Mouse (Mus musculus) left cerebral cortex, adult 11 months (tissue): ENCODE data around the gene Dvl3.
"Not testable (repeated sequence)": the region's sequence is repeated elsewhere in the genome, so short reads cannot be mapped to it uniquely, and the experiment has no call there.

Source experiments
- DNase-seq: peaks from one replicate; pipeline ENCODE4 v3.0.0; 2022; ENCODE audit warnings: low spot score

The Dvl3 gene

DNA sequence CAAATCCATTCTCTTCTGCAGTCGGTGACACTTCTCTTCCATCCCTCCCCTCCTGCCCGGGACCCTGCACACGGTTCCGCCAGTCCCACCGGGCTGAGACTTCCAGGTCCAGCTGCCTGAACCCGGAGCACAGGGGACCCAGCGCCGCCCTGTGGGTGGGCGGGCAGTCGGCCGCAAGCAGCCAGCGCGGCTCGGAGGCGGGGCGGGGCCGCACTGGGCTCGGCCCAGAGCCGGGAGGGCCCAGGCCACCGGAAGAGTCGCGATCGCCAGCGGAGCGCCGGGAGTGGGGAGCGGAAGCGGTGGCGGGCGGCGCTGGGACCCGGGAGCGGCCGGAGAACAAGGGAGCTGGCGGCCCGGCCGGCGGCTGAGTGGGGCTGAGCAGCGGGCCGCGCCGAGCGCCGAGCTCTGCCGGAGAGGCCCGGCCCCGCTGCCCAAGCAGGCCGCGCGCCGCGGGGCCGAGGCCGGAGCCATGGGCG, at the start of gene Dvl3:
TSS of gene Dvl3 (plus strand) at position 257 of the 476 bp plus-strand sequence.
- DNase-seq, result peak; percentile 80

DNA sequence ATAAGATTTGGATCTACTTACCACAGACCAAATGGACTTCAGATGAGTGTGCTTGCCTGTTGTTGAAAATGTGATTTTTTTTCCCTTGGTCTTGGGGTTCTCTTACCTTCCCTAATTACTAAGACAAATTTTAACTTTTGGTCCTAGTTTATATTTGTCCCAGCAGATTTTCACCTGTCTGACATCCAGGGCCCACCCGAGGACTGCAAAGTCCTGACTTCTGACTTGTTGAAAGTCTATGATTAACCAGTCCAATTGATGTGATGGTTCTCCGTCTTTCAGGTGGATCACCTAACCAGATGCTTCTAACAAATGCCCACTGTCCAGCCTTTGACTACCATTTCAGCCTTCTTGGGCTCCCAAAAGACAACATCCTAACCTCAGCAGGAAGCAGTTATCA, 45.8 kb upstream of the Dvl3 start:
- DNase-seq, result no peak

DNA sequence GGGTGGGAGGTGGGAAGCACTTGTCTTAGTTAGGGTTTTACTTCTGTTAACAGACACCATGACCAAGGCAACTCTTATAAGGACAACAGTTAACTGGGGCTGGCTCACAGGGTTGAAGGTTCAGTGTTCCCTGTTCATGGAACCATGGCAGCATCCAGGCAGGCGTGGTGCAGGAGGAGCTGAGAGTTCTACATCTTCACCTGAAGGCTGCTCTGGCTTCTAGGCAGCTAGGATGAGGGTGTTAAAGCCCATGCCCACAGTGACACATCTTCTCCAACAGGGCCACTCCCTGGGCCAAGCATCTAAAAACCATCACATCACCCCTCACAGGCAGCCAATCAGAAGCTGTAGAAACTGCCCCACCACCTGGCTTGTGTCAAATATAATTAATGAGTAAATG, 45.1 kb upstream of the Dvl3 start:
- DNase-seq, result no peak

GRCm38 (mm10) chr16:20473748-20474147, 43.0 kb upstream of the Dvl3 start:
- DNase-seq, result no peak

DNA sequence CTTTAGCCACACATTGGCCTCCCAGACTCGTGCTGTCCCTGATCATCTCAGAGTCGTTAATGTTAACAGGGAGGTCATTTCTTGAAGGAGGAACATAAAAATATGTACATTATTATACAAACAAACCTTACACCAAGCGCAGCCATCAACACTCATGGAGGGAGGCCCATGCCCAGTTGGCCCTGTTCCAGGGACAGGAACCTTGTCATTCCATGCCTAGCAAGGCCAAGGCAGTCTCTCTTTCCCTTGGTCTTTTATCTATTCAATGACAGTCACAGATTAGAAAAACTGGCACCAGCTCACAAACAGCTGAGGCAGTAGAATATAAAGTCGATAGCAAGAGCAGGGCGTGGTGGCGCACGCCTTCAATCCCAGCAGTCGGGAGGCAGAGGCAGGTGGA, 42.6 kb upstream of the Dvl3 start:
- DNase-seq, result no peak

GRCm38 (mm10) chr16:20474786-20475185, 42.0 kb upstream of the Dvl3 start:
- DNase-seq, result no peak

- DNase-seq, result no peak
These were observed 41.4 kb upstream of the Dvl3 start for GRCm38 (mm10) chr16:20475335-20475734.

GRCm38 (mm10) chr16:20476857-20477256, 39.9 kb upstream of the Dvl3 start:
- no peak for DNase-seq

GRCm38 (mm10) chr16:20477270-20477669, 39.5 kb upstream of the Dvl3 start:
- DNase-seq, result no peak

DNA sequence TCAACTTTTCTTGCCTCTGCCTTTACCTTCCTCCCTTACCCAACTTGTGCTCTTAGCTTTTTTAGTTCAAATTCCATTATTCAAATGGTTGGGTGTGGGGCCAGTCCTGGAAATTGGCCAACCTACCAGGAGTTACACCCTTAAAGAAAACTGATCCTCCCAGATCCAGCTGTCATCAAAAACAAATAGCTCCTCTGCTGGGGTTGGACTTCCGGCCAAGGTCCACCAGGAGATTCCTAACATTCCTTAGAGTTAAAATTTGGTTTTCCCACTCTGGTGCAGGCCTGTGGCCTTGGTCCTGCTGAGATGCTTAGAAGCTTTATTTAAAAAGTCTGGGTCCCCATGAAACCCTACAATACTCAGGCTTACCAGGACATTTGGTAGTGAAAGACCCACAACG, 38.3 kb upstream of the Dvl3 start:
- DNase-seq, result no peak

DNA sequence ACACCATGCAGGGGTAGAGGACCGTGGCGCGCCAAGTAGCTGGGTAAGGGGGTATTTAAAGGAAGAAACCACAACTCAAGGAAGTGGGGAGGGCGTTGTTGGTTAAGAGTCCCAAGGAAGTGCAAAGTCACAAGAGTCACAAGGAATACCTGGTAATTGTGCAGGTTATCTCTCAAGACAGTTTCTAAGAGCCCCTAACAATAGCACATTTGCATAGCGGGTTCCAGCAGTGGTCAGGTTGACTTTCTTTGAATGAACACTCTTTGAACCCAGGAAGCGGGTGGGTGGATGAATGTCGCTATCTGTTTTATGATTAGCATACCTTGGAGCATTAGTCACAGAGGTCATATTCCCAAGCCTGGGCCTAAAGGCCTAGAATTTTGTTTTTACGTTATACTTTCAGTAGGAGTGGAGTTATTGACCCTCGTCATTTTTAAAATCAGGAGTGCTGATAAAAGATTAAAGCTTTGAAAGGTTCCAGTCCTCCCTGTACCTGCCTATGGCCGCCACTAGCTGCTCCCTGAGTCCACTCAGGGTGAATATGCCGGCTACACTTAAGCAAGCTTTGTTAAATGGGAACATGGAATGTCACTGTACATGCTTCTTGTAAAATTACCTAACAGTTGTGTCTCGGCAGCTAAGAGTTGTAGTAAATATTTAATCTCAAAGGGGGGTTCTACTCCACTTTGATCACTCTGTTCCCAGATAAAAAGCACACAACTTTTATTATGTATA, 37.6 kb upstream of the Dvl3 start:
- not testable (repeated sequence) for DNase-seq

- DNase-seq, result no peak
These were observed 36.7 kb upstream of the Dvl3 start for GRCm38 (mm10) chr16:20480115-20480514.

DNA sequence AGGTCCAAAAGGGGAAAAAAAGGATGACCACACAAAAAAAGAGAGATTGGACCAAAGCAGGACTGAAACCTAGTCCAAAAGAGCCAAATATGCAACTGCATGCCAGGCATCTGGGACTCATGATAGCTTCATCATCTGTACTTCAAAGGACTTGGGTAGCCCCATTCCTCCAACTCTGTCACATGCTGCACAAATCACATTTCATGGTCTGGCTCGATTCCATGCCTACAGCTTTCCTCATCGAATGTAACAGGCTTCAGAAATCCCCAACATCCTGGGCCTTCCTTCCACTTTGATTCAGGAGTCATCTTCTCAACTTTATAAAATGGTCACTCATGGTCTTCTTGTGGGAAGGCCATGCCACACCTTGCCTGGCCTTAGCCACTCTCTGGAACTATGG, 35.0 kb upstream of the Dvl3 start:
- no peak for DNase-seq

GRCm38 (mm10) chr16:20483716-20484115, 33.1 kb upstream of the Dvl3 start:
- not testable (repeated sequence) for DNase-seq

DNA sequence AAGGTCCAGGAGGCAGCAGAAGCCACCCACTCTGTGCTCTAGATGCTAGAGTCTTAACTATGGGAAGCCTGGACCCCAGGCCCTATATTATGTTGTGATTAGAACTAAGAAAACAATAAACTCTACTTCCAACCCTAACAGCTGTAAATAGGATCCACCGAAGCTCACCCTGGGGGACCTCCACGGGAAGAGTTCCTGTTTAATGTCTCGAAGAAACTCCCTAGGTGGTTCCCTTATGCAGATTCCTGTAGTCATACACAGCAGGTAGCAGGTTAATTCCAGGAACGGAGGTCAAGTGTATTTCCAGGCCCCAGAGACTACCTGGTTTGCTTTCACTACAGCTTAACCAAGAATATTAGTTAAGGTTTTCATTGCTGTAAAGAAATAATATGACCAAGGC, 31.7 kb upstream of the Dvl3 start:
- no peak for DNase-seq

GRCm38 (mm10) chr16:20486048-20486447, 30.7 kb upstream of the Dvl3 start:
- DNase-seq, result no peak

- DNase-seq, result no peak
These were observed 28.6 kb upstream of the Dvl3 start for GRCm38 (mm10) chr16:20488151-20488550.

DNA sequence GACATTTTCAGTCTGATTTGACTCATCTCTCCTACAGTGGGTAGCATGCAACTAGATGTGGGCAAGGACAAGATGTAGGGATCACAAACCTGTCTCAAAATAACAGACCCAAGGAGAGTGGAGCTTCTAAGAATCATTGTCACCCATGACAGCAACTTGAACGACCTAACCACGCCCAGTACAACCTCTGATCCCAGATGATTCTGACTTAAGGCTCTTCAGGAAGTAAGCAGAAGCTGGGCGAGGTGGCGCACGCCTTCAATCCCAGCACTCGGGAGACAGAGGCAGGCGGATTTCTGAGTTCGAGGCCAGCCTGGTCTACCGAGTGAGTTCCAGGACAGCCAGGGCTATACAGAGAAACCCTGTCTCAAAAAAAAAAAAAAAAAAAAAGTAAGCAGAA, 28.0 kb upstream of the Dvl3 start:
- DNase-seq, result not testable (repeated sequence)

- no peak for DNase-seq
These were observed 27.5 kb upstream of the Dvl3 start for GRCm38 (mm10) chr16:20489233-20489632.

GRCm38 (mm10) chr16:20490581-20490980, 26.2 kb upstream of the Dvl3 start:
- DNase-seq, result no peak

DNA sequence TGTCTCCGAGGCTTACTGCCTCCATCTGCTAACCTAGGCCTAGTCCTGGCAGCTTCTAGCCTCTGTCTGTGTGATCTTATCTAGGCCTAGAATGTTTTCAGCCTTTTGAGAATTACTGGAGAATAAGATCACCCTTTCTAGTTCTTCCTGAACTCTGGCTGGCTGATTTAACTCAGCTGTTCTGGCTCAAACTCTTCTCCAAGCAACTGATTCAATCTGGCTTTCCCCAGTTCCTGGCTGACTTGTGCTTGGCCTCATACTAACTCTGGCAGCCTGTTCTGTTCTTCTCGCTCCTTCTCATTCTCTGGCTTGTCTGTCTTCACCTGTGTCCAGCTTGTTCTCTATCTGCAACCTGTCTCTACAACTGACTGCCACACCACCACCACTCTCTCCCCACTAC, 25.5 kb upstream of the Dvl3 start:
- no peak for DNase-seq

DNA sequence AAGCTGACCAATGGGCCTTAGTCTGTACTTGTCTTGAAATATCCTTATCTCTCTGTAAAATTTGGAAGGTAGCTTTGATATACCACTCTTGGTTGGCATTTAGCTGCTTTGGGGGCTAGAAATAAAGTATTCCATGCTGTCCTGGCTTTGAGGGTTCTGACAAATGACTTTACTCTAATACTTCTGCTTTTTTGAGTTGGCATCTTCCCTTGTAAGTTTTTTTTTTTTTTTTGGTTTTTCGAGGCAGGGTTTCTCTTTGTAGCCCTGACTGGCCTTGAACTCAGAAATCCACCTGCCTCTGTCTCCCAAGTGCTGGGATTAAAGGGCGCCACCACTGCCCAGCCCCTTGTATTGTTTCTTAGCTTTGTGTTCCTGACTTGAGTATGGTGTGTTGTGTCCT, 23.3 kb upstream of the Dvl3 start:
- no peak for DNase-seq

GRCm38 (mm10) chr16:20496671-20497600, 19.8 kb upstream of the Dvl3 start:
- peak; percentile 58 for DNase-seq
